Mouse (Mus musculus): ENCODE data around the gene Cpm.

GRCm38 (mm10) chr10:117655908-117656661 lies 26.8 kb downstream of the Cpm start:
- TF ChIP-seq EP300 (IDR thresholded peaks at IDR 0.05; ENCODE audit: insufficient read depth, low read depth, low read length) (no peak), POLR2A (IDR thresholded peaks at IDR 0.05; ENCODE audit: insufficient read depth, low read depth, low read length) (no peak), CTCF (IDR thresholded peaks at IDR 0.05) (no peak)

Data from heart, adult 2 months (tissue).